Mouse (Mus musculus) gastrocnemius, postnatal 36 days (tissue): Measurements from ENCODE around the gene Copz1. TPM values are rescaled to one million over a fixed set of nuclear protein-coding genes. Genes with fewer than 3 reads are reported as not detected.

Experiments used
- DNase-seq, 2 experiments: peaks; one replicate each; pipeline ENCODE4 v3.0.0; 2022
- intact Hi-C: fragments of 180-260 bp; cut with DNase I; formaldehyde crosslinking; loops from one replicate; pipeline ENCODE4 v1.15.1; 2025
- total RNA-seq, 2 experiments: library from RNA; stranded (reverse); gene quantifications; 2 replicates each; pipeline ENCODE4 v1.2.3; 2021

The Copz1 gene
- total RNA-seq, 2 experiments from 2014 or later = 33.4 to 34.6 TPM

- intact Hi-C loops = loop anchor here (2.0 to 5.0 kb wide), 2 partner anchors 98 to 122 kb away; no protein-coding TSS in a partner anchor
- DNase-seq = peak; percentile 89
Measured at GRCm38 (mm10) chr15:103305070-103305678, 32.7 kb downstream of the Copz1 start.

- intact Hi-C loops = loop anchor here (2.0 to 5.0 kb wide), 3 partner anchors 99 to 341 kb away; no protein-coding TSS in a partner anchor
- no peak for DNase-seq
Measured at GRCm38 (mm10) chr15:103305792-103306645, 33.5 kb downstream of the Copz1 start.

GRCm38 (mm10) chr15:103307125-103307524, 34.6 kb downstream of the Copz1 start:
- DNase-seq = peak; percentile 87 to 93
- intact Hi-C loops = loop anchor here (2.0 to 5.0 kb wide), 2 partner anchors 100 to 342 kb away; no protein-coding TSS in a partner anchor

- intact Hi-C loops = loop anchor here (2.0 to 5.0 kb wide), 2 partner anchors 57 to 101 kb away; no protein-coding TSS in a partner anchor
- no peak for DNase-seq
Measured at GRCm38 (mm10) chr15:103308056-103308875, 35.8 kb downstream of the Copz1 start.

GRCm38 (mm10) chr15:103308876-103309580, 36.5 kb downstream of the Copz1 start:
- DNase-seq = no peak
- intact Hi-C loops = loop anchor here (2.0 to 5.0 kb wide), 2 partner anchors 58 to 102 kb away; no protein-coding TSS in a partner anchor

- intact Hi-C loops = no loop called here
- DNase-seq = no peak
Measured at GRCm38 (mm10) chr15:103310365-103310910, 37.9 kb downstream of the Copz1 start, which contains the start of gene Gpr84. TSS of gene Gpr84 (minus strand) at chr15:103310612.

GRCm38 (mm10) chr15:103313495-103314095, 41.1 kb downstream of the Copz1 start:
- no peak for DNase-seq
- intact Hi-C loops = no loop called here

GRCm38 (mm10) chr15:103314181-103314580, 41.7 kb downstream of the Copz1 start:
- intact Hi-C loops = no loop called here
- DNase-seq = no peak

- peak; percentile 78 to 79 for DNase-seq
- intact Hi-C loops = no loop called here
Measured at GRCm38 (mm10) chr15:103315011-103315502, 42.5 kb downstream of the Copz1 start.

GRCm38 (mm10) chr15:103315979-103316776, 43.7 kb downstream of the Copz1 start:
- DNase-seq = peak; percentile 81 to 83
- intact Hi-C loops = no loop called here

- no peak for DNase-seq
Measured at GRCm38 (mm10) chr15:103317120-103317519, 44.6 kb downstream of the Copz1 start.

GRCm38 (mm10) chr15:103317731-103318130, 45.2 kb downstream of the Copz1 start:
- DNase-seq = no peak
- intact Hi-C loops = no loop called here

More at GRCm38 (mm10) chr15:103317120-103317519, 44.6 kb downstream of the Copz1 start:
- intact Hi-C loops = no loop called here

- DNase-seq = no peak
Measured at GRCm38 (mm10) chr15:103318201-103318816, 45.8 kb downstream of the Copz1 start.

GRCm38 (mm10) chr15:103321076-103321475, 48.6 kb downstream of the Copz1 start:
- DNase-seq = no peak
- intact Hi-C loops = no loop called here

More at GRCm38 (mm10) chr15:103318201-103318816, 45.8 kb downstream of the Copz1 start:
- intact Hi-C loops = no loop called here

- intact Hi-C loops = no loop called here
- DNase-seq = no peak
Measured at GRCm38 (mm10) chr15:103322396-103322795, 49.9 kb downstream of the Copz1 start.

- no peak for DNase-seq
- intact Hi-C loops = no loop called here
Measured at GRCm38 (mm10) chr15:103323070-103323454, 50.5 kb downstream of the Copz1 start.

GRCm38 (mm10) chr15:103323455-103324247, 51.1 kb downstream of the Copz1 start:
- intact Hi-C loops = no loop called here
- peak; percentile 84 to 89 for DNase-seq
